Mouse (Mus musculus) forebrain, embryonic 14.5 days (tissue): Measurements from ENCODE around the gene Nup35. TPM values are rescaled to one million over a fixed set of nuclear protein-coding genes. Genes with fewer than 3 reads are reported as not detected.

Experiments used
- microRNA counts: library from miRNA; unstranded; fragments of <30 nt; microRNA quantifications from one replicate; lab custom pipeline; 2016
- microRNA-seq: library from miRNA; unstranded; fragments of <30 nt; microRNA quantifications from one replicate; pipeline ENCODE4, GENCODE M21; 2016
- polyA plus RNA-seq: library from polyadenylated mRNA; unstranded; fragments of >200 nt; fragmentation: Nextera tagmentation; extraction: Ambion mirVana; gene quantifications from 2 replicates; pipeline ENCODE4 v1.2.1, GENCODE M21; 2014

Gene Nup35
- polyA plus RNA-seq, 1 experiment from 2014 or later: 66.1 TPM

MicroRNA genes within 50 kb of the gene (microRNA counts, 519-probe panel; counts per million panel counts)
- not detected for microRNA mmu-miR-684 (lab: Ali Mortazavi, UCI)

Small RNA genes lying within 50 kb of the gene (microRNA-seq; reads per million reads assigned to microRNA genes)
- not detected for gene Mir684-1

Other genes starting within 250 kb of the Nup35 start
- gene Frzb, start 169.6 kb upstream of the Nup35 start, polyA plus RNA-seq: 2.9 and 3.4 TPM in 2 replicates
- gene Nckap1, start 35.9 kb upstream of the Nup35 start, polyA plus RNA-seq: 71.3 and 76.9 TPM in 2 replicates
- gene Dusp19, start 191 bp upstream of the Nup35 start, polyA plus RNA-seq: 18.8 and 19.7 TPM in 2 replicates